Mouse (Mus musculus) frontal cortex, postnatal 36 days (tissue): ENCODE data around the gene Arhgef28.
A peak's percentile ranks its signal among the peaks of the same experiment; 100 is the strongest.

Experiments used
- DNase-seq, 2 experiments: peaks; one replicate each; pipeline ENCODE4 v3.0.0; 2022; ENCODE audit warnings: low spot score in 2 of 2

The Arhgef28 gene

DNA sequence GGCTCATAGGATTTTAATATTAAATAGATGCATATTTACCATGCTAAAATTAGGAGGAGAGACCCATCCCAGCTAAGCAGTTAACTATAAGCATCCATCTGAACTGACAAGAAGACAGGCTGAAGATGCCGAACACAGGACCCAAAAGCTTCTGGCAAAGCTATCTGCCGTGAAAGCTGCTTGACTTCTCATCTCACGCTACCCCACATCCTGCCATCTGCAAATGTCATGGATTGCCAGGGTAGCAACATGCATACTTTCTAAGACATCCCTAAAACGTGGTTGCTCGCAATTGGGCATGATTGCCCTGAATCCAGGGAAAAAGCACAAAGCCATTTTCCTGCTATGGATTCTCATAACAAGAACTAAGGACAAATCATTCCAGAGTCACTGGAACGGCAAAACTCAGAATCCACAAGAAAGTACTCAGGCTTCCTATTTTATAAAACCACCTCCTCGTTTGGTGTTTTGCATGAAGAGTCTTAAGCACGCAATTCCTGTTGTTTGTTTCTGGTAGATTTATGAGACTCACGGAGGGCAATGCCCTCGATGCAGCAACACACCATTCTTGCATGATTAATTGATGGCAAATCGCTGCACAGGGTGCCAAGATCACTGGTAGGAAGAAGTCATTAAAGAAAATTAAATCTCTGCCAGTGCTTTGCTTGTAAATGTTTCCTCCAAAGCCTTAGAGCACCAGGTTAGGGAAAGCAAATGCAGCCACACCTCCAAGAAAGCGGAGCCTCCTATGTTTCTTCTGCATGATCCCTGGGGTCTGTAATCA, 287.9 kb downstream of the Arhgef28 start:
- DNase-seq: peak; percentile 37 to 50

DNA sequence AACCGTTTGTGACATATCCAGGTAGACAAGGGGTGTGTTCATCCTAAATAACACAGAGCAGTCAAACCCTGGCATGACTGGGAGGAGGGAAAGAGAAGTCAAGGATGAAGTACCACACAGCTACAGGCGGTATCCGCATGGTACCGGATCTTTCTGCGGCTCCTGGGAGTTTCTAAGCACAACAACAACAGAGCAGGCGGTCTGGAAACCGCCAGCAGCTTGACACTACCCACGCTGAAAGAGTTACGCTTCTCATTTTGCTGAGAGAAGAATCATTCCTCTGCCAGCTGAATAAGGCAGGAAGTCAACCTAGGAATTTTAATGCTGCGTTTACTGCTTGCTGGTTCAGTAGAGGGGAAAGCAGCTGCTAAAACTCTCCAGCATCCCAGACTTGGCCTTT, 295.2 kb downstream of the Arhgef28 start:
- peak; percentile 60 to 81 for DNase-seq

DNA sequence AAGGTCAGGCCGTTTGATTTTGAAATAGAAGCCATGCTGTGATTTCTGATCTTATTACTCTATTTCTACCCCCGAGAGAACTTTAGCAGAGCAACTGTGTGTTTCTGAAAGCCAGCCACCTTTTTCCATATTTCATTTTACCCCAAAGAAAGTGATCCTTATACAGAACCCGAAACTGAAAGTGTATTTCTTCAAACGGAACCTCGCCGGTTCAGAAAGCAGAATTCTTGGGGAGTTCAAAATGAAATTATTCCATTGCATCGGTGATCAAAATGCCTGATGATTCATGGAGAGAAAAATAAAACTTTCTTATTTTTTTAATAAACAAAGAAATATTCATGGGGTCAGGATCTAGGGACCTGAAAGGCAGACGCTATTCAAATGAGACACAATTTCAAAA, 303.4 kb downstream of the Arhgef28 start:
- no peak for DNase-seq

DNA sequence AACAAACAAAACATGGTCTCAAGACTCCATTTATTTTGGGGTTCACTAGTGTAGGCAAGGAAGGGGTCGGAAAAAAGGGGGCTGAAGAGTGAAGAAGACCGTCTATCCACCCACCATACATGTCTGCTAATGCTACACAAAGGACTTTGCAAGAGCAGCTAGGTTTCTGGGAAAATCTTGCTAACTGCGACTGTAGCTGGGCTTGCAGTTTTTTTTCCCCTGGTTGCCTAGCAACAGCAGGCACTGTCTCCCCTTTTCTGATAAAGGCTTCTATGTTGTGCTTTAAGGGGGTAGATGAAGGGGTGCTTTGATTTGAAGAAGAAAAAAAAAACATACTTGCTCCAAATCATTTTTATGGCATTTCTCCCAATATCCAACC, 305.9 kb downstream of the Arhgef28 start:
- peak; percentile 50 to 69 for DNase-seq

DNA sequence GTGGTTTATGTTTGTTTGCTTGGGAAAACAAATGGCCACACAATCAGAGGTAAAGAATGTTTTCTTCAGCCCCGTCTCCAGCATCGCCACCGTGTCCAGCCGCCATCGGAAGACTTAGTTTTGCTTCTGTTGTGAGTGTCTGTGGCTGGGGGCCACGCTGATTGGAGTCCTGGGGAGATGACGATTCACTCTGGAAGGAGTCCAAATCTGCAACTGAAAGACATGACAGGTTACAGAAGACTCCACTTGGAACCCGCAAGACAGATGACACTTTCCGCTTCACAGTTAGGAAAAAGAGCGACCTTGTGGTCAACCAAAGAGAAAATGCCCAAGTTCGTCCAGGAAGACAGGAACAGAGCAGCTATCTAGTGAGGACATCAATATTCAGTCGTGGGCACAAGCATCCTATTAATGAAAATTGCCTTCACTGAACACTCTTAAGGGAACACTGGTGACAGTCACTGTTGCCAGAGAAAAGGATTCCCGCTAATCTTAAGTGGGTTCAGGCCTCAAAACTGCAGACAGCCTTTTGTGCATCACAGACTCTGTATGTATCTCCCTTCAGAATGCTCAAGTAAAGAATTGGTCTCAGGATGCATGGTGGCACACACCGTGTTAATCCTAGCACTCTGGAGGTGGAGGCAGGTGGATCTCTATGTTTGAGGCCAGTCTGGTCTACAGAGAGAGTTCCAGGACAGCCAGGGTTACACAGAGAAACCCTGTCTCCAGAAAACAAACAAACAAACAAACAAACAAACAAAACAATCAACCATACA, 306.4 kb downstream of the Arhgef28 start:
- DNase-seq: no peak

DNA sequence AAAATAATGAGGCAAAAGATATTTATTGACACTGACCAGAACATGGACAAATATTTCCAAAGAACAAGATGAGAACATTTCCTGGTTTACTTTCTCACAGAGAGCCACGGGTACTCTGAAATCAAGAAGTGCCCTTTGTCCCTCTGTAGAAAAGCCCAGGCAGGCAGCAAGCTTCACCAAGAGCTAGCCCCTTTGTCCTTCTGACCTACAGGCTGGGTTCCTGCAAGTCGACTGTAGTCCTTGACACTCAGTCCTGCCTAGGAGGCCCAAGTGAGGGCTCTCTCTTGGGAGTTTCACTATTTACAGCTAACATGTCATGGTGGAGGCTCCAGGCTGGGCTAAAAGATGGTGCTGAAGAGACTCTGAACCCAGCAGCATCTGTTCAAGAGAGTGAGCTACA, 307.6 kb downstream of the Arhgef28 start:
- DNase-seq: no peak

DNA sequence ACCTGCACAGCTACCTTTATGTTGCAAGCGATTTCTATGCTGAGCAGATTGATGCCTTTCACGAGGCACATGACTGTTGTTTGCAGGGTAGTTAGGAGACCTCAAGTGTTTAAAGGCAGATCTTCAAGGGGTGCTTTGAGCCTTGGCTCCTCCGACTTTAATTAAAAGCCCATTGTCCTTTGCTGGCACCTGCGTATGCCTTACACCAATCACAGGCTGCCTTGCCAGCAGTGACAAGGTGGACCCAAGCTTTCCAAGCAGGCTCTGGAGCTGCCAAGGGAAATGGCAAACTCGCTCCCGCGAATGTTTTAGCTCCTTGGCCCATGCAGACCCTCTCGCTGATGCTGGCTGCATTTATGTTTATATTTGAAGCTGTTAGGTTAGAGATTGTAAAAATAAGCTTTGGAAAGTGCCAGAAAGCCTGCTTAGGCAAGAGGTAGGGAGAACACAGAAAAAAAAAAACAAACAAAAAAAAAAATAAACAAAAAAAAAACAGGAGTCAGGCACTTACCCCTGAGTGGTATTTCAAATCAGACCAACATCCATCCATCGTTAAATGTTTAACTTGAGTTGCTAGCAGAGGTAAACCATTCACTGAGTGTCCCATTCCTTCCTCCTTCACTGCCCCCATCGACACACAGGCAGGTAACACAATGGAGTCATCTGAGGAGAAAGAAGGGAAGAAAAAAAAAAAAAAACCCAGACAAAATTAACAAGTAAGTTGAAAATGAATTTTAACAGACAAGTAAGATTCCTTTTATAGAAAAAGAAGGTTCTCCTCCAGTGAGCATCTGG, 313.0 kb downstream of the Arhgef28 start:
- no peak for DNase-seq

DNA sequence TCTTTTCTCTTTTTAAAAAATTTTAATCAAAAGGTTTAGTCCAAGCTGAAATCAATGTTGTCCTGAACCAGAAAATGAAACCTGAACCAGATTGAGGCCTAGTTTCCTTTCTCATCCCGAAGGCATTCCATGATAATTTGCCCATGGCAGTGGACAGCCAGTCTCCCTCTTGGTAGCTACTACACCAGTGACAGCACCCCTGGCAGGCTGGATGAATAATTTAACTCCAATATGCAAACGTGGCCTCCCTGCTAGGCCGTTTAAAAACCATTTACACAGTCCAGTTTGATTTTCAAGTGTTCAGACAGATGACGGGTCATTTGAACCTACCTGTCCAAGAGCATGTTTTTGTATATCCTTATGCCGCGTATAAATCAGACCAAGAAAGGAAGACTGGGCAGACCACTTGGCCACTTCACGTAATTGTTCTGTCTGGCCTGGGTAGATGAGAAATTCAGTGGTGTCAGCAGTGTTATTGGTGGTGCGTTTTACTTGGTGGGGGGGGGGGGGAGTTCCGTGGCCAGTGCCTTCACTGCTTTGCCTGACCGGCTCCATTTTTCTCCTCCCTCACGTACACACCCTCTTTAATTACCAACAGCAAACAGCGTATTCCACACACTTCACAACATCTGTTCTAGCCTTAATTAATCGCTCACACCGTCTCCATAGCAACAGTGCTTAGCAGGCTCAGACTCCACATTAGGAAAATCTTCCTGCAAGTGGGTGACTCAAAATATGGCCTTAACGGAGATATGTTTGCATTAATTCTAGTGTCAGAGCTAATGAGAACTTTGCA, 314.0 kb downstream of the Arhgef28 start:
- peak in 1 of 2 experiments; percentile 55 for DNase-seq

DNA sequence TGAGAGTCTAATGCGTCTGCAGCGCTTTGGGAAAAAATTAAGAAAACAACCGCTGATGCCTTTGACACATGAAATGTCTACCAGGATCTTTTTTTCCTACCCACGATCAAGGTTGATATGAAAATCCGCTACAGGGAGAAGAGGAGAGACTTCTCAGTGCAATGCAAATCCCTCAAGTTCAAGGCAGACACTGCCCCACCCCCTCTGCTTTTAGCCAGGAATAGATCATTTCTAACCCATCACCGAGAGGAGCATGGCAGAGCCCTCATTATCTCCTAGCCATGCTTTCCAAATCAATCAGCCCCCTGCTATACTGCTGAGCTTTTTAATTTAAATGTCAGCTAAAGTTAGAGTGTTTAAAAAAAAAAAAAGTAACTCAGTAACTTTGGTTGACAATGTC, 318.2 kb downstream of the Arhgef28 start:
- no peak for DNase-seq

DNA sequence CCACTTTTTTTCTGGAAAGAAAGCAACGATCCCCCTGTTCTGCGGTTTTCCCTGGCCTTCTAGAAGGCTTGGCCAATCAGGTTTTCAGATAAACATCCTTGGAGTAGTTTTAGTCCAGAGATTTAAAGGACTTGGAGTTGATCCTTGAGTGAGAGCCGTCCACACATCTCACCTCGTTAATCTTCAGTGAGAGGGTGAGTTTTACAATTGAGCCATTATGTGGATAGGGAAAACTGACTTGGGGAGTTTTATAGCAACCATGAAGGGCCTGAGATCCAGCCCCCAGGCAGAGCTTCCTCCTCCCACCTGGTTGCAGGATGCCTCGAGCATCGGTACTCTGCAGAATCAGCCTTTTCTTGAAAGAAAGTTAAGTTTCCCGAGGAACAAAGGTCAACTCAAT, 318.7 kb downstream of the Arhgef28 start:
- DNase-seq: no peak

DNA sequence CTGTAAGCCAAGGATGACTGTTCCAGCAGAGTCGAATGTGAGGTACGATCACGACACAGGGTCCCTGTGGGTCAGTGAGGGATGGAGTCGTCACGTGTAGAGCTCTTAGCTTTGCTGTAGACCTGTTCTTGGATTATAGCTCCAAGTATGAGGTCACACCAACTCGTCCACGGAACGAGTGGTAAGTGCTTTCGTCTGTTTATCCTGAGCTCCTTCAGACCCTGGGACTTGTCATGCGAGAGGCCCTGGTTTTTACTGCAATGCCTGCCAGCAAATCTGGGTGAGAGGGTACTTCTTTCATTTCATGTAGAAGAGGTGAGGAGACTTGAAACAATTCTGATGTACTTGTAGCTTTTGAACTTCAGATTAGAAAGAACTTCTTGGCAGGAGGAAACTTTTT, 322.6 kb downstream of the Arhgef28 start:
- no peak for DNase-seq

DNA sequence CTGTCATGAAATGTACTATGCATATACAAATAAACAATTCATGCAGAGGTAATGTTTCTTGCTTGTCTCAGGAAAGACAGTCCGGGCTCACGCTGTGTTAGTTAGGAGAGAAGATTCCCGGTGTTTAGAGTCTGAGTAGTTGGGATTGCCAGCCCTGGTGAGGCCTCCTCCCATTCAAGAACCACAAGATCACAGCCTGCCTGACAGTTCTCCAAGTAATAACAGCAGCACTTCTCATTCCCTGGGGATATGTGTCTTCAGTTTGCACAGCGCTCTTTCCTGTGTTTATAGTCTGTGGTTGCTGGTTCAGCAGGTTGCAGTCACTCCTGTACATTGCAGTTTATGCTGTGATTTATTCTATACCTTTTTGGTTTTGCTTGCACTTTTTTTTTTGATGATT, 329.8 kb downstream of the Arhgef28 start:
- no peak for DNase-seq

DNA sequence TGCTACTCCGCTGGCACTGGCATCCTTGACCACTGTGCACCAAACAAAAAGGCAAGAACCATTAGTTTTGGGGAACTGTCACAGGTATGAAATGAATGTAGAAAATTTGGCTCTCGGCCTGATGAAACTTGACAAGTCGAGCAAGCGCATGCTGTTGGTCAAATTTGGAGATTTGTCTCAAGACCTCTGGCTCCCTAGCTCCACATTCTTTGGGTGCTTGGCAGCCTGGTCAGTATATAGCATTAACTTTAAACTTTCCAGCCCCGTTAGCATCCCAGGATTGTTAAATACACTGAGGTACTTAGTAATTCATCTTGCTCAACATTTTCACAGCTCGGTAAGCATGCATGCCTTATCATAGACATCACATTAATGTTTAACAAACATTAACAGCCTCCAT, 330.2 kb downstream of the Arhgef28 start:
- DNase-seq: no peak

DNA sequence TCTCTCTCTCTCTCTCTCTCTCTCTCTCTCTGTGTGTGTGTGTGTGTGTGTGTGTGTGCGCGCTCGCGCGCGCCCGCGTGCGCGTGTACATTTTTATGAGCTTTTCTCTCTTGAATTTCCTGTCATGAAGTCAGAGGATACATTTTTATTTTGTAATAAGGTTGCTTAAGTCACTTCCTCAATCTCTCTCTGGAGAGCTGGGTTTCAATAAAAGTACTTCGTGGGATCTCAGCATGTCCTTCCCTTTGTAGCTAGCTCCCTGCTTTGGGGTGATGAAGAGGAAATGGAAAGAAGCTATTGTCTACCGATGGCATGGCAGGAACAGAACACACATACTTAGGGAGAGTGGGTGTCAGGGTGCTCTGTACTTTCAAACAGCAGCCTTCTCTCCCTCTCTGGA, 336.8 kb downstream of the Arhgef28 start:
- DNase-seq: no peak

DNA sequence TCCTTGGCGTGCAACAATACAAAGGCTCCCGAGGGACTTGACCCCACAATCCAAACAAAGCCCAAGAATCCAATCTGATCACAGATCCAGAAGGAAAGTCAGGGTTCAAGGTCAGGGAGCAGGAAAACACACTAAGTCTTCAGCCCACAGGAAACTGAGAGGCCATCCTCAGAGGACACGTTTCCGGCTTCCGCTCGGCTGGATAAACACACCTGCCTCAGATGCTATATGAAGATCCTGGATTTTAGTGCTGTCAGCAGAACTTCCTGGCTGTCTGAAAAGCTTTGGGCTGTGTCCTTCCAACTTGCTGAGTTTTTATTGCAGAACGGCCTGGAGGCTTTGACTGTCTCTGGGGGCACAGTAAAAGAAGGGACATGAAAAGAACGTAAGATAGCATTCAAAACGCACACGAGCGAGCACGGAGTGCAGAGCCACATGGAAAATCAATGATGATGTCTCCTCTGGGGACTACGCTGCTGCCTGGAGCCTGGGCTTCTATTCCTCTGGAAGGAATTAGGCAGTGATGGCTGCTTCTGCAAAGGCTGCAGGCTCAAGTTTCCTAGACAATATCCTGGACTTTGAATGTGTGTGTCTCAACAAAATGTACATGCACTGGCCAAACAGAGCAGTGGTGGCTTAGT, 338.8 kb downstream of the Arhgef28 start:
- DNase-seq: no peak

DNA sequence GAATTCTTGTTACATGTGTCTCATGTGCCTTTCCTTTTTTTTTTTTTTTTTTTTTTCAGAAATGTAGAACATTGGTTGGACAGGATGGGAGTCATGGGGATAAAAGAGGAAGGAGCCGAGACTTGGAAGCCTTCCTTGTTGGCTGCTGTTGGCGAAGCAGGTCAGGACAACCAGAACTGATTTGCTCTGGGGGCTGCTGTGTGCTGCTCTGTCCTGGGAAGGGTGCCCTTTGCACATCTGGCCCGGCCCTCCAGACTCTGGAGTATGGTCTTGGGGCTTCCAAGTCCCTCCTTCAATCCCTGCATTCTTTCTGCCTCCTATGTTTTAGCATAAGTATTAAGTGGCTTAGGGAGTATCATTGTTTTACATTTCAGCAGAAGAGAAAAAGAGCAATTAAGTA, 347.2 kb downstream of the Arhgef28 start:
- no peak for DNase-seq

DNA sequence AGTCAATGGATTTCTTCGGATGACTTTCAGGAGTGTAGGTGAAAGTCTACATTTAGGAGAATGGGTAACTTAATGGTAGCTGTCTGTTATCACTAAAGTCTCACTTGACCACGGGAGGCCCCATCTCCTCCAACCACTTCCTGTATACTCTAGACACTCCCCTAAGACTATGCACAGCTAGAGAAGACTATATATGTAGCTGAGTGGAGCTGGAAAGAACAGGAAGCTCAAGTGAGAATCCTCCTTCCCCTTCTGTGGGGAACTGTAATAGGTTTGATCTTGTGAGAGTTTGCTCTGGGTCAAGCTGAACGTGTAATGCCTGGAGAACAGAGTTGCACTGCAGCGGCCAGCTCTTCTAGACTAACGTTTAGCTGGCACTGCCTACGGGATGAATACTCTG, 348.4 kb downstream of the Arhgef28 start:
- no peak for DNase-seq

DNA sequence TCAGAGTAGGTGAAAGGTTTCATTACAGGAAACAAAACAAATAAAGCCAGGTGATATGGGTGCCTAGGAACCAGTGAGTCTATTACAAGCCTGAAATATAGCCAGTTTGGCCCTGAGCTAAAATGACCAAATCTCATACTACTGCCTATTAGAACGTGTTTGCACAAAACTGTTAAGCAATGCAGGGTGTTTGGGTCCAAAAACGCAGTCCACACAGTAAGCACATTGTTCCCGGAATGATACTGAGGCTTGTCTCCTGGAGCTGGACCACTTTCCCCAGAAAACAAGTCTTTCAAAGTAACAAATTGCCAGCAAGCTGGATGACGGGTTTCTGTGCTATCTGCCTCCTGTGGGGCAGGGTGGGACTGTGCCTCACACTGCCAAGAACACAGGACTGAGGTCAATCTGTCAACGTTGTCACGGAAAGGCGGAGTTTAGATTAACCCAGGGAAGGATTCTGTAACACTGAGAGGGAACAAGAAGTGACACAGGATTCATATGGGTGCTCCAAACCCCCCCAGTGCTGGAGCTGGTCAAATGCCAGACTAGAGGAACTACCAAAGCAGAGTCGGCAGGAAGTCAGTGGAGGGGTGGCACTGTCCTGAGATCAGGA, 352.8 kb downstream of the Arhgef28 start:
- no peak for DNase-seq
